Mouse (Mus musculus) lung, adult 2 months (tissue): ENCODE data around the gene 2010111I01Rik.

Experiments
- CTCF ChIP-seq: fragments of 200-500 bp; IDR thresholded peaks from 2 replicates; pipeline ENCODE4 v1.5.1; 2011; ENCODE audit warnings: mild to moderate bottlenecking, low read length, control low read depth; ENCODE audit not compliant: insufficient read depth
- POLR2A ChIP-seq: fragments of 200-500 bp; IDR thresholded peaks from 2 replicates; pipeline ENCODE4 v1.6.1; 2011; ENCODE audit warnings: low read depth, mild to moderate bottlenecking, control low read depth, low read length, borderline replicate concordance; ENCODE audit errors: extremely low read depth

DNA sequence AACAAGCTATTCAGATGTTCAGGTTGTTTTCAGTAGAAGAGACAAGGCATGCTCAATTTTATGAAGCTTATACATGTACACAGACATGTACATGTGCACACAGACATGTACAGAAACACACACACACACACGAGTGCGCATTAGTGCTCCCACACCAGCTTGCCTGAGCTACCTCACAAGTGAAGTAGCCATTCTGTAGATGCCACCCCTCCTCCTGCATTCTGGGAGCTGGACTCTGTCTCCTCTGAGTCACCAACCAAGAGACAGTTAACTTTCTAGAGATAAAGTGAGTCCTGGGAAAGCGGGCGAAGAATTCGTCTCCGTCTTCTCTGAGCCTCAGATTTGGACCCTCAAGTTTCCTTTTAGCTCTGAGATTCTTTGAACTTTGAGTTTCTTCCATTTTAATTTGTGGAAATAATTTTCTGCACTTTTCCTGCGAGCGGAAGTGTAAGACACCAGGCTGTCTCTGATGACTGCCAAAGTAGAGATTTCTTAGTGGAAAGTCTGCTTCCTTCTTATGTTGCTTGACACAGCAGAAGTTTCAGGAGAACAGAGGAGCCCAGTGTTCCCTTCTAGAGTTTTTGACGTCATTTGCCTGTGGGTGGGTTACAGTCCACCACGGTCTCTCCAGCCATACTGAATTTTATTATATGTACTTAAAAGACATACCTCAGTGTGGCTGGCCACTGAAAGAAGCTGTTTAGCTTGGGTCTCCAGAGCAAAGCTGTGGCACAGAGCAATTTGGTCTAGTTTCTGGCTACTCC lies 175.0 kb downstream of the 2010111I01Rik start:
- TF ChIP-seq CTCF (no peak), POLR2A (no peak)
